ENCODE assay signal across 7 mouse cellular contexts in the genomic region with DNA sequence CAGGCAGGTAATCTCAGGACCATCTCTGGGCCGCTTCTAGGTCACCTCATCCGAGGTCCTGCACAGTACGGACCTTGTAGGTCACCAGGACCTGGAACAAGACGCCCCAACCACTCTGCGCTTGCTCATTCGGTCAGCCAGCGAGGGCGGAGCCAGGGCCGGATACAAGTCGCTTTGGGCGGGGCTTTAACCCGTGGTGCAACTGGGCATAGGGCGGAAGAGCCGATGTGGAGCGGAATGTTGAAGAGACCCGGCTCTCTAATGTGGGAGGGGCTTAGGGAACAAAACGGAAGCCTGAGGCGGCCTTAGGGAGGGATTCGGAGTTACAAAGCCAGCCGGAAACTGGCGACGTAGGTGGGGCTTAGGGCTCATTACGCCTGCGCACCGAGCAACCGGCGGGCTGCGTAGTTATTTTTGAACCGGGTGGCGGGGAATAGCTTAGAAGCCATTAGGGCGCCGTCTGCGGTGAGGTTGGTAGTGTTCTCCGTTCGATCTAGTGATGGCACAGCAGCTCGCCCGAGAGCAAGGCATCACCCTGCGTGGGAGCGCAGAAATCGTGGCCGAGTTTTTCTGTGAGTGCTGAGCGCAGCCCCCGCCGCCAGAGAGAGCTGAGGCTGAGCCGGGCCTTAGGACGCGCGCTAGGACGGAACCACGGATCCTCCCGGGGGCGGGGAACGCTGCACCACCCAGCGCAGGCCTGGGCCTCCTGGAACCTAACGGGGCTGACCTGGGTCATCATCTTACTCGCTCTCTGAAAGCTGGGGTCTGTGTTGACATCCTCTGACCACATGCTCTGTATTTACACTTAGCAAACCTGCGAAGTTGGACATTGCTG. TPM values are rescaled to one million over a fixed set of nuclear protein-coding genes. Genes with fewer than 3 reads are reported as not detected.
DNase-seq lines count a peak whose midpoint lies in the region; ATAC-seq and TF ChIP-seq lines count a peak whose summit lies in the region.

Gene Mad2l1, plus strand, starts transcription at position 363 of the 835 bp plus-strand sequence.

- H3K27me3 ChIP-seq in embryonic facial prominence, embryonic 10.5 days (replicated peaks; ENCODE audit: low read depth, poor library complexity, severe bottlenecking) = no peaks in the 10 kb centered on the region
- H3K27me3 ChIP-seq in intestine, postnatal 0 days (replicated peaks; ENCODE audit: control insufficient read depth, insufficient read depth, low read length) = no peaks in the 10 kb centered on the region
- no peaks in the 10 kb centered on the region for H3K27me3 ChIP-seq in midbrain, embryonic 12.5 days
- no peaks in the 10 kb centered on the region for H3K27me3 ChIP-seq in small intestine, adult 2 months (ENCODE audit: control insufficient read depth, insufficient read depth, low read length)

- peak; percentile 56 for TF ChIP-seq CTCF in intestine, postnatal 0 days (IDR thresholded peaks at IDR 0.05; ENCODE audit: low read depth)
- TF ChIP-seq CTCF in small intestine, adult 2 months (IDR thresholded peaks at IDR 0.05; ENCODE audit: extremely low read depth, insufficient read length, insufficient replicate concordance, low read depth, low read length) = 0 out of 2 replicates have a peak, but pooled peaks have one; percentile 6

- peak; percentile 100 for ATAC-seq in intestine, postnatal 0 days
- peak; percentile 98 for ATAC-seq in midbrain, embryonic 12.5 days (ENCODE audit: low FRiP score, low read depth)

- peak within 1 kb of the TSS; percentile 83 for H3K4me3 ChIP-seq in embryonic facial prominence, embryonic 10.5 days
- H3K4me3 ChIP-seq in intestine, postnatal 0 days (ENCODE audit: low read depth, low read length) = peak within 1 kb of the TSS; percentile 85
- H3K4me3 ChIP-seq in midbrain, embryonic 12.5 days = peak within 1 kb of the TSS; percentile 74
- H3K4me3 ChIP-seq in small intestine, adult 2 months (ENCODE audit: low read depth, low read length) = peak within 1 kb of the TSS; percentile 78

- H3K9ac ChIP-seq in intestine, postnatal 0 days (ENCODE audit: low read depth, low read length) = peak within 1 kb of the TSS; percentile 70
- H3K9ac ChIP-seq in midbrain, embryonic 12.5 days (replicated peaks) = peak within 1 kb of the TSS; percentile 70

- under 1% methylated on average over 57 of the region's 57 CpGs for WGBS in embryonic facial prominence, embryonic 10.5 days
- WGBS in intestine, postnatal 0 days = under 1% methylated on average over 57 of the region's 57 CpGs
- WGBS in midbrain, embryonic 12.5 days = under 1% methylated on average over 57 of the region's 57 CpGs
- under 1% methylated on average over 57 of the region's 57 CpGs for WGBS in small intestine, adult 2 months

- peak within 1 kb of the TSS; percentile 87 for H3K4me2 ChIP-seq in intestine, postnatal 0 days (replicated peaks; ENCODE audit: low read depth)
- H3K4me2 ChIP-seq in midbrain, embryonic 12.5 days (replicated peaks) = peak within 1 kb of the TSS; percentile 66

- peaks cover 32% of the 10 kb centered on the region for H3K36me3 ChIP-seq in embryonic facial prominence, embryonic 10.5 days (replicated peaks)
- no peaks in the 10 kb centered on the region; the same call in 1 of the 2 replicates for H3K36me3 ChIP-seq in intestine, postnatal 0 days (ENCODE audit: control insufficient read depth, insufficient read depth)
- H3K36me3 ChIP-seq in midbrain, embryonic 12.5 days = peaks cover 13% of the 10 kb centered on the region
- peaks cover 7% of the 10 kb centered on the region for H3K36me3 ChIP-seq in small intestine, adult 2 months (ENCODE audit: control insufficient read depth, insufficient read depth, low read length)

- H3K9me3 ChIP-seq in embryonic facial prominence, embryonic 10.5 days = no peaks in the 10 kb centered on the region
- no peaks in the 10 kb centered on the region for H3K9me3 ChIP-seq in intestine, postnatal 0 days (ENCODE audit: control insufficient read depth)
- H3K9me3 ChIP-seq in midbrain, embryonic 12.5 days = no peaks in the 10 kb centered on the region

- DNase-seq in adrenal gland, postnatal 10 days = peak; percentile 98
- peak; percentile 97 for DNase-seq in embryonic facial prominence, embryonic 10.5 days (ENCODE audit: low spot score)
- peak; percentile 98 for DNase-seq in gonadal fat pad, adult 2 months (ENCODE audit: low read depth)
- peak; percentile 98 for DNase-seq in left cerebral cortex, postnatal 4 days

- peak; percentile 70; the same call in 1 of the 2 replicates for TF ChIP-seq POLR2A in small intestine, adult 2 months (IDR thresholded peaks at IDR 0.05; ENCODE audit: low read depth, low read length)

- intact Hi-C loops in left cerebral cortex, postnatal 4 days (cut with DNase I) = loop anchor here (5.0 to 10.0 kb wide), 2 partner anchors 512 to 880 kb away; no protein-coding TSS in a partner anchor

- peak within 1 kb of the TSS; percentile 95 for H3K27ac ChIP-seq in embryonic facial prominence, embryonic 10.5 days (replicated peaks)
- peak within 1 kb of the TSS; percentile 6 for H3K27ac ChIP-seq in intestine, postnatal 0 days (ENCODE audit: low read depth, low read length)
- peak within 1 kb of the TSS; percentile 83 for H3K27ac ChIP-seq in midbrain, embryonic 12.5 days (replicated peaks)
- peak within 1 kb of the TSS; percentile 64 for H3K27ac ChIP-seq in small intestine, adult 2 months (ENCODE audit: insufficient read depth, low read depth, low read length)

- peaks cover 12% of the 10 kb centered on the region for H3K4me1 ChIP-seq in embryonic facial prominence, embryonic 10.5 days
- H3K4me1 ChIP-seq in intestine, postnatal 0 days (replicated peaks; ENCODE audit: control insufficient read depth, insufficient read depth, low read length) = 0 out of 2 replicates have a peak, but pooled peaks cover 5% of the 10 kb centered on the region
- peaks cover 11% of the 10 kb centered on the region for H3K4me1 ChIP-seq in midbrain, embryonic 12.5 days
- H3K4me1 ChIP-seq in small intestine, adult 2 months (ENCODE audit: control insufficient read depth, insufficient read depth, insufficient read length, low read length) = no peaks in the 10 kb centered on the region

RNA-seq across cellular contexts. Expression of gene Mad2l1, which starts in this region (rescaled TPM):
- 10 to 100 TPM; 18.2 to 19.8 TPM for total RNA-seq in adrenal gland, postnatal 10 days (2021)
- polyA plus RNA-seq in embryonic facial prominence, embryonic 10.5 days (2016; fragmentation: Nextera tagmentation; extraction: Ambion mirVana) = 150 and 163 TPM in 2 replicates
- 4.1 and 6.0 TPM in 2 replicates for polyA plus RNA-seq in gonadal fat pad, adult 2 months (2012; rRNA removed)
- polyA plus RNA-seq in intestine, postnatal 0 days (2015; fragmentation: Nextera tagmentation; extraction: Ambion mirVana) = 30.5 and 36.4 TPM in 2 replicates
- 10 to 100 TPM; 11.6 to 12.8 TPM for total RNA-seq in left cerebral cortex, postnatal 4 days (2021)
- polyA plus RNA-seq in midbrain, embryonic 12.5 days (2016; fragmentation: Nextera tagmentation; extraction: Ambion mirVana) = 86.3 and 96.0 TPM in 2 replicates
- 1.6 and 2.2 TPM in 2 replicates for polyA plus RNA-seq in small intestine, adult 2 months (2012; rRNA removed)

Comparison
In these comparisons a context has a peak if more than half of its experiments do, and no peak if none do; other contexts are left out.
1. Peak in every context shown above with its lines: DNase-seq, ATAC-seq, H3K4me3 ChIP-seq and H3K27ac ChIP-seq.
2. H3K27ac ChIP-seq: peak in every context shown above with its lines; median percentile 95 in embryonic facial prominence, embryonic 10.5 days; 83 in midbrain, embryonic 12.5 days; 64 in small intestine, adult 2 months; 6 in intestine, postnatal 0 days.